Mouse (Mus musculus) C3H10T1/2 (cell line): ENCODE results near the gene Hist1h2br. TPM values are rescaled to one million over a fixed set of nuclear protein-coding genes. Genes with fewer than 3 reads are reported as not detected.

ENCODE experiments used
- polyA plus RNA-seq, 2 experiments: library from polyadenylated mRNA; unstranded; fragments of >200 nt; fragmentation: generic; extraction: Trizol; gene quantifications; one replicate each; pipeline ENCODE4 v1.2.1; 2012; ENCODE audit warnings: missing spikeins in 2 of 2

The Hist1h2br gene
- polyA plus RNA-seq: 10 to 100 TPM in 1 of 2 experiments, 1 to 10 TPM in 1; 8.9 to 41.0 TPM

DNA sequence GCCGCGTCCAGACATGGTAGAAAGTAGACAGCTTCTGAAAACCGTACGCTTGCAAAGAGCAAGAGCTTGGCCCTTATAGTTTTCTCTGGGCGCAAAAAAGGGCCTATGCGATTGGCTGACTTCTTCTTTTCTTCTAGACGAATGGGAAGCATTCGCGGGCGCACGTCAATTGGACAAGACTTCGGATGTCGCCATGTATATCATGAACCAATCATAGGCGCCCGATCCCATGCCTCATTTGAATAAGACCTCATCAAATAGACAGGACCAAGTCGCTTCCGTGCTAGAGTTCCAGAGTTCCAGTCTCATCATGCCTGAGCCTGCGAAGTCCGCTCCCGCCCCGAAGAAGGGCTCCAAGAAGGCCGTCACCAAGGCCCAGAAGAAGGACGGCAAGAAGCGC lies at the start of gene Hist1h2br, which contains the start of gene Hist1h2ap:
Gene Hist1h2br (plus strand): TSS at position 283 of the 400 bp plus-strand sequence.
Gene Hist1h2ap (minus strand): TSS at position 47 of the 400 bp plus-strand sequence.

DNA sequence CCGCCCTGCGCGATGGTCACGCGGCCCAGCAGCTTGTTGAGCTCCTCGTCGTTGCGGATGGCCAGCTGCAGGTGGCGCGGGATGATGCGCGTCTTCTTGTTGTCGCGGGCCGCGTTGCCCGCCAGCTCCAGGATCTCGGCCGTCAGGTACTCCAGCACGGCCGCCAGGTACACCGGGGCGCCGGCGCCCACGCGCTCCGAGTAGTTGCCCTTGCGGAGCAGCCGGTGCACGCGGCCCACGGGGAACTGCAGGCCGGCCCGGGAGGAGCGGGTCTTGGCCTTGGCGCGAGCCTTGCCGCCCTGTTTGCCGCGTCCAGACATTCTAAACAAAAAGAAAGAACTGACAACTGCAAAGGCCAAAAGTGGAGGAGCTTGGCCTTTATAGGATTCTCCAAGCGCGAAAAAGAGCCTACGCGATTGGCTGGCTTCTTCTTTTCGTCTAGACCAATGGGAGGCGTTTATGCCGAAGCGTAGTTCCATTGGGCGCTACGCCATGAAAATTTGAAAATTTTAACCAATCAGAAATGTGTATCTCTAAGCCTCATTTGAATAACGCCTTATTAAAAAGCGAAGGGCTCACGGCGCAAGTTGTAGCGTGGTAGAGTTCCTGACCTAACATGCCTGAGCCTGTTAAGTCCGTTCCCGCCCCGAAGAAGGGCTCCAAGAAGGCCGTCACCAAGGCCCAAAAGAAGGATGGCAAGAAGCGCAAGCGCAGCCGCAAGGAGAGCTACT lies 46.5 kb upstream of the Hist1h2br start, which contains the start of the genes Hist1h2an and Hist1h2bp:
Gene Hist1h2an (minus strand): TSS at position 320 of the 731 bp plus-strand sequence.
Gene Hist1h2bp (plus strand): TSS at position 563 of the 731 bp plus-strand sequence.

GRCm38 (mm10) chr13:21810073-21810472 lies 23.5 kb upstream of the Hist1h2br start, which contains the start of the genes Hist1h2bq and Hist1h2ao:
Gene Hist1h2bq, minus strand, starts transcription at chr13:21810197.
Gene Hist1h2ao, plus strand, starts transcription at chr13:21810465.

DNA sequence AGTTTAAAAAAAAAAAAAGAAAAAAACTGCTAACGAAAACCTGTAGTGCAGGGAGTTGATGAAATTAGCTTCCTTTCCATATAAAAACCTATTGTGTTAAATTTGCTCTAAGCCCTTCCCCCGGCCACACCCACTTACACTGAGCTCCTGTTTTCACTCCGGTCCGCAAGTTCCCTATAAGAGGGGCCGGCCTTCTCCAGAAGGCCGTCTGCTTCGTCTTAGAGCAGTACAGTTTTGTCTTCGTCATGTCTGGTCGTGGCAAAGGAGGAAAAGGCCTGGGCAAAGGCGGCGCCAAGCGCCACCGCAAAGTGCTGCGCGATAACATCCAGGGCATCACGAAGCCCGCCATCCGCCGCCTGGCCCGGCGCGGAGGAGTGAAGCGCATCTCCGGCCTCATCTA lies 22.0 kb upstream of the Hist1h2br start, which contains the start of gene Hist1h4m:
Gene Hist1h4m (plus strand): TSS at position 208 of the 400 bp plus-strand sequence.

GRCm38 (mm10) chr13:21831418-21832394 lies 1.8 kb upstream of the Hist1h2br start, which contains the start of gene Hist1h4n:
Gene Hist1h4n, minus strand, starts transcription at chr13:21832196.

Other genes with a start within 250 kb of the Hist1h2br start
- gene Olfr1362, start 219.7 kb upstream of the Hist1h2br start, polyA plus RNA-seq: not detected
- under 1 TPM in 1 of 2 experiments, not detected in 1; 0.02 TPM for gene Olfr11, start 191.2 kb upstream of the Hist1h2br start, polyA plus RNA-seq
- gene Olfr1361, start 170.4 kb upstream of the Hist1h2br start, polyA plus RNA-seq: not detected
- not detected for gene Olfr1360, start 156.3 kb upstream of the Hist1h2br start, polyA plus RNA-seq
- not detected for gene Olfr1359, start 135.6 kb upstream of the Hist1h2br start, polyA plus RNA-seq
- 10 to 100 TPM in 1 of 2 experiments, 1 to 10 TPM in 1; 3.1 to 18.5 TPM for gene Hist1h2bl, start 117.6 kb upstream of the Hist1h2br start, polyA plus RNA-seq
- 10 to 100 TPM; 16.9 to 23.6 TPM for gene Hist1h2ai, start 117.3 kb upstream of the Hist1h2br start, polyA plus RNA-seq
- gene Hist1h3h, start 116.1 kb upstream of the Hist1h2br start, polyA plus RNA-seq: 10 to 100 TPM; 14.5 to 88.7 TPM
- 10 to 100 TPM in 1 of 2 experiments, 1 to 10 TPM in 1; 2.2 to 12.6 TPM for gene Hist1h2bm, start 111.7 kb upstream of the Hist1h2br start, polyA plus RNA-seq
- 1 to 10 TPM; 4.2 to 5.5 TPM for gene Hist1h4j, start 98.7 kb upstream of the Hist1h2br start, polyA plus RNA-seq
- 10 to 100 TPM in 1 of 2 experiments, 1 to 10 TPM in 1; 7.8 to 28.2 TPM for gene Hist1h4k, start 83.2 kb upstream of the Hist1h2br start, polyA plus RNA-seq
- gene Hist1h2ak, start 79.9 kb upstream of the Hist1h2br start, polyA plus RNA-seq: 10 to 100 TPM in 1 of 2 experiments, 1 to 10 TPM in 1; 2.8 to 17.3 TPM
- 1 to 10 TPM; 2.0 to 7.9 TPM for gene Hist1h2bn, start 79.6 kb upstream of the Hist1h2br start, polyA plus RNA-seq
- 1 to 10 TPM; 1.6 to 7.5 TPM for gene Hist1h1b, start 53.1 kb upstream of the Hist1h2br start, polyA plus RNA-seq
- 10 to 100 TPM; 13.1 to 37.5 TPM for gene Hist1h3i, start 50.4 kb upstream of the Hist1h2br start, polyA plus RNA-seq
- gene Hist1h2an, start 46.5 kb upstream of the Hist1h2br start, polyA plus RNA-seq: 10 to 100 TPM; 13.8 to 30.2 TPM
- gene Hist1h2bp, start 46.3 kb upstream of the Hist1h2br start, polyA plus RNA-seq: 10 to 100 TPM in 1 of 2 experiments, 1 to 10 TPM in 1; 1.7 to 17.1 TPM
- gene Hist1h2bq, start 23.5 kb upstream of the Hist1h2br start, polyA plus RNA-seq: 10 to 100 TPM; 10.6 to 41.1 TPM
- 1 to 10 TPM in 1 of 2 experiments, under 1 TPM in 1; 0.84 to 2.2 TPM for gene Hist1h2ao, start 23.3 kb upstream of the Hist1h2br start, polyA plus RNA-seq
- 1 to 10 TPM in 1 of 2 experiments, not detected in 1; 2.9 TPM for gene Hist1h4m, start 22.0 kb upstream of the Hist1h2br start, polyA plus RNA-seq
- gene Hist1h4n, start 1.5 kb upstream of the Hist1h2br start, polyA plus RNA-seq: 10 to 100 TPM; 21.2 to 62.8 TPM
- gene Hist1h2ap, start 236 bp upstream of the Hist1h2br start, polyA plus RNA-seq: 1,000 to 10,000 TPM in 1 of 2 experiments, 100 to 1,000 TPM in 1; 1,000 to 8,126 TPM
- 1 to 10 TPM in 1 of 2 experiments, under 1 TPM in 1; 0.04 to 2.1 TPM for gene Zfp184, start 111.4 kb downstream of the Hist1h2br start, polyA plus RNA-seq
- not detected for gene Pom121l2, start 147.5 kb downstream of the Hist1h2br start, polyA plus RNA-seq
- 1 to 10 TPM; 1.1 to 3.2 TPM for gene Prss16, start 176.0 kb downstream of the Hist1h2br start, polyA plus RNA-seq
- 10 to 100 TPM in 1 of 2 experiments, 1 to 10 TPM in 1; 5.3 to 10.8 TPM for gene Hist1h2ah, start 201.8 kb downstream of the Hist1h2br start, polyA plus RNA-seq
- gene Hist1h2bk, start 202.1 kb downstream of the Hist1h2br start, polyA plus RNA-seq: 10 to 100 TPM; 10.6 to 56.7 TPM
- gene Hist1h4i, start 207.6 kb downstream of the Hist1h2br start, polyA plus RNA-seq: 10 to 100 TPM; 16.9 to 37.5 TPM
- 10 to 100 TPM; 16.6 to 26.8 TPM for gene Hist1h2ag, start 209.2 kb downstream of the Hist1h2br start, polyA plus RNA-seq
- 10 to 100 TPM in 1 of 2 experiments, 1 to 10 TPM in 1; 5.0 to 50.5 TPM for gene Hist1h2bj, start 209.5 kb downstream of the Hist1h2br start, polyA plus RNA-seq